Mouse (Mus musculus) urinary bladder, adult 18-20 months (tissue): ENCODE data around the gene Srrm4.
"Not testable (repeated sequence)": the region's sequence is repeated elsewhere in the genome, so short reads cannot be mapped to it uniquely, and the experiment has no call there.

Experiments used
- DNase-seq, 2 experiments: peaks; one replicate each; pipeline ENCODE4 v3.0.0; 2022; ENCODE audit warnings: low spot score in 2 of 2, mixed read lengths in 2 of 2

The Srrm4 gene

DNA sequence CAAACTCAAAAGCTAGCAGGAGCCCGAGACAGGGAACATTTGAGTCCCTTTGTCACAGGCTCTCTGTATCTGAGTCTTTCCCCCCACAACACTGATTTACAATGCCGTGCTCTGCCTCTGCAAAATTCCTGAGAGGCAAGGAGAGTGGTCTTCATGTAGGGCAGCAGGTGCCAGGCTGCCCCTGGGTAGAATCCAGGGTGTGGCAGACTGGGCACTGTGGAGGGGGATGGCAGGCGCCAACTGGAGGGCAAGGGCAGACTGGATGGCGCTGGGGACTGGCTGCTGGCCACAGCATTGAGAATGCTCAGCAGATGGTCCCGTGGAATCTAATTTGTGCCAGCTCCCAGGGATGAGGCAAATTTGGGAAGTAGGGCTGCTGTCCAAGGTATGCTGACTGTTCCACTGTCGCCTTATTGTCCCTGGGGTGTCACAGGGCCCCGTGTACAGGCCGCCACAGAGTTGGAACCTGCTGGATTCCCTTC is 148.1 kb downstream of the Srrm4 start:
- DNase-seq: no peak

DNA sequence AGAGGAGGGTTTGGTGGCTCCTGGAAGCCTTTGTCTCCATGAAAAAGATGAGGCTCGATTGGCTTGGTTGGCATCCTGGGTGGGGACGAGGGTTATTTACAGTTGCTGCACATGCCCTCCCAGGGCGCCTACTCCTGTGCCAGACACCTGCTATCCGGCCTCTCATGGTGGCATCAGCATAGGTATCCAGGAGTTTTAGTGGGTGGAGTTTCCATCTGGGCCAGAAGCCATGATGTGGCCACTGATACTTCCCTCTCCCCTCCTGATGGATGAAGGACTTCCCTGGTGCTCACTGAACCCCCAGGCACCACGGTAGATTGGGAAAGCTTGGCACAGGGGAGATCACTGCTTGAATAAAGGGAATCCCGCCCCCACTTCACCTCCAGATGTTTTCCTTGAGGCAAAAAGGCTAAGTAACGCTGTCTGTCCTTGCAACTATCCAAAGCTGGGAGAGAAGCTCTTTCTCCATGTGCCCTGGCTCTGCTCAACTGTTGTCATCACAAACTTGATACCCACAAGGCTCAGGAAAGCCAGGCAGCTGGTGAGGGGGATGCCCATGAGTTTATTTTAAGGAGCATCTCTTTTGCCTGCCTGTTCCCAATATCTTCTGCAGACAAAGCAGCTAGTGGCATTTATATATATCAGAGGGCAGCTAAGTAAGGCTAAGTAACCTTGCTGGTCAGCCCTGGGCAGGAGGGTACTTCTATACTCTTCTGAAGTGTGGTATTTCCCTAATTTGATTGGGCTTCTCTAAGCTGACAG is 148.7 kb downstream of the Srrm4 start:
- no peak for DNase-seq

DNA sequence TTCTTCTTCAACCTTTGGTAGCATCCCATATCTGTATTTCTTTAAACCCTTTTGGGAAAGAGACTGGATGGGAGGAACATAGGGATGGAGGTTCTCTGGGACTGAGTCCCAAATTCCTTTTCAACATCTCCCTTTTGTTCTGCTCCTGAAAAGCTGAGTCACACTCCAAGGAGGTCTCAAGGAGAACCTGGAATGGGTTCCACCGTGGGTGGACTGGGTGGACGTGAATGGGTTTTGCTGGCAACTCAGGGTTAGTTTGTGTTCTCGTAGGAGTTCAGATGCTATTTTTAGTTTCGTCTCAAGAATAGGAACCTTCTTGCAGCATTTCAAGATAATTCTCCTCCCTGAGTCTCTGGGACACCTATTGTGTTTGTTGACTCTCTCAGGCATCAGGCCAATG is 151.4 kb downstream of the Srrm4 start:
- no peak for DNase-seq

DNA sequence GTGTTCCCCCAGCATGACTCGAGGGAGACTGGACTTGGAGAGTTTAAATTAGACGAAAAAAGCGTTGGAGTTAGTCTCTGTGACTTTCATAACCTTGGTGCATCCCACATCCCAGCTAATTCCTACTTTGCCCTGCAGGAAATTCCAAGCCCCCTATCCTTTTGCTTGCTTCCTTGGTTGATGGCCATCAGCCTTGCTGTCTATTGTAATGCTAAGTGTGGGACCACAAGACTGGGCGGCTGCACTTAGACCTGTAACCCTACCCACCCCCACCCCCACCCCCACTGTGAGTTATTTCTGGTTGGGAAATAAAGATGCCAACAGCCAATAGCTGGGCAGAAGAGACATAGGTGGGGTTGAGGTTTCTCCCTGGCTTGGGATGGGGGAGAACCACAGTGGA is 153.3 kb downstream of the Srrm4 start:
- no peak for DNase-seq

DNA sequence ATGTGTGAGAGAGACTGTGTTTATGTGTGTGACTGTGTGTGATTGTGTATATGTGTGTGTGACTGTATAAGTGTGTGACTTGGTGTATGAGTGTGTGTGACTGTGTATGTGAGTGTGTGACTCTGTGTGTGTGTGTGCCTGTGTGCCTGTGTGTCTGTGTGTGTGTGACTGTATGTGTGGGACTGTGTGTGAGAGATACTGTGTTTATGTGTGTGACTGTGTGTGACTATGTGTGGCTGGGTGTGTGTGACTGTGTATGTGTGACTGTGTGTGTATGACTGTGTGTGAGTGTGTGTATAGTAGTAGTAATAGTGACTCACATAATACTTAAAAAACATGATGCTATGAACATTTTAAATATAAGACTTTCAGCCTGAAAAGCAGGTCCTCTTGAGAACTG is 155.5 kb downstream of the Srrm4 start:
- DNase-seq: no peak

DNA sequence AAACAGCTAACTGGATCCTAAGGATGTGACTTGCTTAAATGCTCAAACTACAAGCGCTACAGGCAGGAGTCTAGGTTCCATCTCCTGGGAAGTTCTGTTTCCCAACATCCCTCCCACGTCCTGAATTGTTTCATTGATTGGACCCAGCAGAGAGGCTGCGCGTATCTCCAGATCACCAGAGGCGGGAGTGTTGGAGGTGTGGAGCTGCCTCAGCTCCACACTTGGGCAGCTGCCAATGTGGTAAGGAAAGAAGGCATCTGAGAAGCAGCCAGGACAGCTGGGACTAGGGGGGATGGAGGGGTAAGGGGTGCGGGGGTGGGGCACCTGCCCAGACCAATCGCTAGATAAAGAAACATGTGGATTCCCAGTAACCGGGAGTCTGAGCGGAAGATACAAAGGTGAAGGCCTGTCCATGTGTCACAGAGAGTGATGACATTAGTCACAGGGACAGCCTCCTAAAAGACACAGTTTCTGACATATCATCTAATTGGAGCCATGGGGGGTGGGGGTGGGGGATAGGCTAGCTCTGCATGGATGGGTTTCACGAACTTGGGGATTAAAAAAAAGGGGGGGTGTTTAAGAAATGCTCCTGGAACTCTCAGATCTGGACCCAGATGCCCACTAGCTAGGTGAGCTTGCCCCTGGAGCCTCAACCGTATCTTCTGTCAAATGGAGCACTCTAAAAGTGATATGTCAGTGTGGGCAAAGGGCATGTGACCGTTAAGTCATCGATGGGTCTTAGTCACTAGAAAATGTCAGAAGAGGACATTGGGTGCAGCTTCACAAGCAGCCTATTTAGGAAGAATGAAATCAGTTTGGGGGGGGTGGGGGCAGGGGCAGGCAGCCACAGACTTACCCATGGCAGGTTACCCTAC is 156.4 kb downstream of the Srrm4 start:
- DNase-seq: no peak

DNA sequence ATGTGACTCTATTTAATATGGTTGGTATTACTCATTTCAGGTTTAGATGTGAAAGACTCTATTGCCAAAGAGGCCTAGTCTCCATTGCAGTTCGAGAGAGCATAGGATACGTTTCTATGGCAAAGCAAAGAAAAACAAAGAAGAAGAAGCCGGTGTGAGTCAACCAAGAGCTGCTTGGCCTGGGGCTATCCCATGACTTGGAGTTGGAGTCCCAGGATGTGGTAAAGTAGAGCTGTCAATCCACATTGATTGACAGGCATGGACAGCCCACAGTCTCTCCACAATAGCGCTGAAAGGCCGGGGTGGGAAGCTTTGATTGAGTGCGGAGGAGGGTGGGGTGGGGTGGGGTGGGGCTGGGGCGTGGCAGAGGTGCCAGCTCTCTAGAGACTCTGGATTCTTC is 158.7 kb downstream of the Srrm4 start:
- no peak for DNase-seq

DNA sequence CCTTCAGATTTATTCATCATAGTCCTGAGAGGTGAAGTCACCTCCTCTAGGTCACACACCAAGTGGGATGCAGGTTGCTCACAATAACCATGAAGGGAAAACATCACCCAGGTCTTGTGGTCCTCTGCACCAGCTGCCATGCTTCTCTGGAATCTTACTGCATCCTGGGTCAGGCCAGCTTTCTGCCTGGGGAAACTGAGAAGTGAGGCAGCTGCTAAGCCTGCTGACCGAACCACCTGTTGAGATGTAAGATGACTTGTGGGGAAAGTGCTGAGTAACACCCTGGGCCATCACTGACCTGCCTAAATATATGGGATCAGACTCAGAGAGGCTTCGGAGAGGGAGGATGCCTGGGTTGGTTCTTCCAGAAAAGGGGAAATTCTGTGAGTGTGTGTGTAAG is 164.9 kb downstream of the Srrm4 start:
- DNase-seq: no peak

DNA sequence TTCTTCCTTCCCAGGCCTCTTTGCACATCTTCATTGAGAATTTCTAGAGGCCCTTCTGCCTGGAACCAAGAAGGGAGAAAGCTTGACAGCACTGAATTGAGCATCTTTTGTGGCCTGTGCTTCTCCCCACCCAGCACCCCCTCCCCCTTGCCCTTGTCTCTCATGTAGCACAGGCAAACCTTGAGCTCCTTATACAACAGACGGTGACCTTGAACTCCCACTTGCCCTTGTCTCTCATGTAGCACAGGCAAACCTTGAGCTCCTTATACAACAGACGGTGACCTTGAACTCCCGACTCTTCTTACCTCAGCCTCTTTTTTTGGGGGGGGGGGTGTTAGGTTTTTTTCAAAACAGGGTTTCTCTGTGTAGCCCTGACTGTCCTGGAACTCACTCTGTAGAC is 165.9 kb downstream of the Srrm4 start:
- DNase-seq: not testable (repeated sequence)

DNA sequence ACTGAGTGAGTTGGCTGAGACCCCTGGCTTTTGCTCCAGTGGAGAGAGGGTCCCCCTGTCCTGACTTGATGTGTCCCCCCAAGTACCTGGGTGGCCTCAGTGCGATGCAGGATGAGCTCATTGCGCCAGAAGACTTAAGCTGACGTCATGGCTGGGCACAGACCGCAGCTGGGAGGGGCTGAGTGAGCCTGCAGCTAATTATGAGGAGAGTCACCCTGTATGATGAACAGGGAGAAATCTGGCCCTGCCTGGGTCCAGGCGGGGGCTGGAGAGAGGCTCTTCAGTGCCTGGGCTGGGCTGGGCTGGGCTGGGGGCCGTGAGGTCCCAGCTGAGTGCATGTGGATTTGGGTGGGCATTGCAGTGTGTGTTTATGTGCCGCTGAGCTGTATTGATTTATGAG is 166.3 kb downstream of the Srrm4 start:
- DNase-seq: peak in 1 of 2 experiments; percentile 62

DNA sequence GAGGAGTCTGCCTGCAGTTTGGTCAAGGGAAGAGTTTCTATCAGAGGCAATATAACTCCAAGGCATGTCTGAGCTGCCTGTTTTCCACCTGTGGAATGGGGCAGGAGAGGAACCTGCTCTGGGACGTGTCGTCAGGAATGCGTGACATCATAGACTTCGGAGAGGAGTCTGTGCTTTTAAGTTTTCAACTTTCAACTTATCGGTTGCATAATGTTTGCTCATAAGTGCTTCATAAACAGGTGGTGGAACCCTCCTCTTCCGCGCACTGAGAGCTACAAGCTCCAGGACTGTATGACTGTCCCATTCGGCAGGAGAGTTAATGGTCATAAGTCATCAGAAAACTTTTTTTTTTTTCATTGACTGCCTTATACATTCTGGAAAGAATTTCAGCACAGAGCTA is 167.9 kb downstream of the Srrm4 start:
- no peak for DNase-seq

DNA sequence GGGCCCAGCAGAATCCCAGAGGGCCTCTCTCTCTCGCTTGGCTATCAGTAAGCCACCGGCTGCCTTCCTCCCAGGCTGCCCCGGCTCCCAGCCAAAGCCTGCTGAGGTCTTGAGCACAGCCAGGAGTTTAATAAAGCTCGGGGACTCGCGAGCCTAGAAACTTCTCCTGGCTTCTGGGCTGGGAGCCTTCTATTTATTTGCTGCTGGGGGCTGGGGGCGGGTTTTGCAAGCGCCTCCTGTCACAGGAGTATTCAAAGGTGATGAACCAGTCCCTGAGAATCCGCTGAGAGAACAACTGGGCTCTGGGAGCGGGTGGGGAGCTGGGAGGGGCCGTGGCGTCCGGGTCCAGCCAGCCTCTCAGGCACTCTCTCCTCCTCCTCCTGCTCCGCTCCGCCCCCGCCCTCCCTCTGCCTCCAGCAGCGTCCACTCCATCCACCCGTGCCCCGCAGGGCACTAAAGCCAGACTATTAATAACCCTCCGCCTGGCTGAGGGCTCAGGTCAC is 168.9 kb downstream of the Srrm4 start, which contains the start of gene Hspb8:
Gene Hspb8 (minus strand): TSS at position 166 of the 503 bp plus-strand sequence.
- DNase-seq: peak; percentile 67 to 82

DNA sequence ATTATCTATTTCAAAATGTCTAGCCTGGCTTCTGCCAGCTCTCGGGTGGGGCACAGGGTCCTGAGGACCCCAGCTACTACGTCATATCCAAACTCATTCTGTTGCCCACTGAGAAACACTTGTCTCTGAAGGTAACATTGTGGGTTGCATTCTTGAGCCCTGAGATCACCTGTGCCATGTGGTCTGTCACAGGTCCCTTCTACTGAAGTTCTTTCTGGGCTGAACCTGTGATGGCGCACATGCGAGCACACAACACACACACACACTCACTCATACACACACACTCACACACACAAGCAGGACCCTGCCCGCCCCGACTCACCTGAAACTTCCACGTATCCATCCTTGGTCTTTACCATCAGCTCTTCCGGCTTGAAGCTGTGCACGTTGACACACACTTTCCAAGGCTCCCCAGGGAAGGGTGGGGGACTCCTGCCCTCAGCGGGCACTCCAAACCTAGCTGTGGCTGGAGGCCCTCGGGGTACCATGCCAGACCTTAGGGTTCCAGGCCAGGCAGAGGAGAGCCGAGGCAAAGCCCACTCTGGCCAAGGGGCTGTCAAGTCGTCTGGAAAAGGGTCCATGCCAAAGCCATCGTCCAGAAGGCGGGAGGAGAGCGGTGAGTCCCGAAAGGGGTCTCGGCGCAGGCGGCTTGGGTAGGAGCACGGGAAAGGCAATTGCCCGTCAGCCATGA is 169.7 kb downstream of the Srrm4 start:
- DNase-seq: no peak

DNA sequence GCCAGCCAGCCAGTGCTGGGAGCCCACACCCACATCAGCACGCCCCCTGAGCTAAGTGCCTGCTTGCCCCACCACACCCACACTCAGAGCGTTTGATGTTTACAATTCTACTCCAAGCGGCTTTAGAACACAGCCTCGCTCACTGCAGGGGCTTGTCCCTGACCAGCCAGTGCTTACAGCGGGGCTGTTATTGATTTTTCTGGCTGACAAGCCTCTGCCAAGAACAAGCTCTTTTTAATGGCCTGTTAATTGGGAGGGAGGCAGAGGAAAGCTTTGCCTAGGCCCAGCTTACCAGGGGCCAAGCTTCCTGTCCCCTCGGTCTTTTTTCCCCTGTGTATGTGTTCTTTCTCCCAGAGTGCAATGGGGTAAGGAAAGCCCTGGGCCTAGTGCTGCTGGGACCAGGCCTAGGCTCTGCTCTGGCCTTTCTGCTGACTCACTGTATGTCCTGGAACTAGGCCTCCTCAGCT is 170.8 kb downstream of the Srrm4 start:
- peak; percentile 49 to 60 for DNase-seq

DNA sequence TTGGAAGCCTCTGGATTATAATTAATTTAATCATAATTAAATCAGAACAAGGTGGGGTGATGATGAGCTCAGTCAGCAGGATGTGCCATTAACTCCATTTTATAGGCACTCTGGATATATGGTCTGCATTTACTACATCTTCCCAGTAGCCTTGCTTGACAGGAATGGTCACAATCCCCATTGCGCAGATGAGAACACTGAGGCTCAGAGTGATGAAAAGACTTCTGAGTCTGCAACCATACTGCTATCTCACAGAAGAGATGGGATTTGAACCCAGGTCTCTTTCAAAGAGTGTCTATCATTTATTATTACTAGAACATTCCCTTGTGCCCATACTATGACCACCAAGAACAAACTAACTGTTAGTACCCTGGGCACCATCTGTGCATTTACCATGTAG is 171.4 kb downstream of the Srrm4 start:
- DNase-seq: no peak

DNA sequence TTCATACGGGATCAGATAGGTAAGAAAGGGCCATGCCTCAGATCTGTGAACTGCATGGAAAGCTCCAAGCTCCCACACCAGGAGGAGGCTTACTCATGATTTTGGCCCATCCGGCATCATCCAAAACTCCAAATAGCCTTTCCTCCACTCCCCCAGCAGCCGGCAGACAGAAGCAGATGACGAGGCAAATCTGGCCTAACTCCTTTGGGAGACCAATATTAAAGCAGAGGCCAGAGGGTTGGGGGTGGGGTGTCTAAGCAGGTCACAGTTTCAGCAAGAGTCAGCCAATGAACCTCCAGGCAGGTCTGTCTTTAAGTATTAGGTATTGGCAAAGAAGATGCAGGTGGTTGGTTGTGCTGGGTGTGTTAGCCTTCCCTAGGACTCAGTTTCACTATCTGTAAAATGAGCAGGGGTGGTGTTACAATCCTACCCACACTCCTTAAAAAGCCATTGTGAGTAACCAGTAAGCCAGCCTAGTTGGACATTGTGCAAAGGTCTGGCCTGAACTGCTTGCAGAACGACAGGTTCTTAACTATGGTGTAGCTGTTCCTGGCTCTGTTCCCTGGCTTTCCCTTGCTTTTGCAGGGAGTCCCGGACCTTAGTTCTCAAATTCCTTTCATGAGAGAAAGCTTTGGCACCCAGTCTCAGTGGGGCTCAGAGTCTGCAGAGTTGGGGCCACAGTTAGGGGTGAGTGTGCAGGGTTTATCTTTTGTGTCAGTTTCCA is 172.1 kb downstream of the Srrm4 start:
- peak in 1 of 2 experiments; percentile 47 for DNase-seq

DNA sequence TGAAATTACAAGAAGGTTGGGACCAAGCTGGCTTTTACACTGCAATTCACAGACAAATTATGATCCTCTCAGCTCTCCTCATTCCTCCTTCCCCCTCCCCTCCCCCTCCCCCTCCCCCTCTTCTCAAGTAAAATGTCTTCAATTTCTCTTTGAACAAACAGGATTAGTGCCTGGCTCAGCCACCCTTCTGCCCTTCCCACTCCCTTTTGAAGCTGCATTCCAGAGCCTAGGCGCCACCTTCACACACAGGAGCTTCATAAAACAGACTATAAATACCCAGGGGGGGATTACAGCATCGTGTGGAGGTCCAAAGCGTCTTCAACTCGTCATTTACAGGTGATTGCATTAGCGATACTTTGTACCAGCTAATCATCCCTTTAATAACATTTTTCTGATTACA is 175.4 kb downstream of the Srrm4 start:
- DNase-seq: no peak

DNA sequence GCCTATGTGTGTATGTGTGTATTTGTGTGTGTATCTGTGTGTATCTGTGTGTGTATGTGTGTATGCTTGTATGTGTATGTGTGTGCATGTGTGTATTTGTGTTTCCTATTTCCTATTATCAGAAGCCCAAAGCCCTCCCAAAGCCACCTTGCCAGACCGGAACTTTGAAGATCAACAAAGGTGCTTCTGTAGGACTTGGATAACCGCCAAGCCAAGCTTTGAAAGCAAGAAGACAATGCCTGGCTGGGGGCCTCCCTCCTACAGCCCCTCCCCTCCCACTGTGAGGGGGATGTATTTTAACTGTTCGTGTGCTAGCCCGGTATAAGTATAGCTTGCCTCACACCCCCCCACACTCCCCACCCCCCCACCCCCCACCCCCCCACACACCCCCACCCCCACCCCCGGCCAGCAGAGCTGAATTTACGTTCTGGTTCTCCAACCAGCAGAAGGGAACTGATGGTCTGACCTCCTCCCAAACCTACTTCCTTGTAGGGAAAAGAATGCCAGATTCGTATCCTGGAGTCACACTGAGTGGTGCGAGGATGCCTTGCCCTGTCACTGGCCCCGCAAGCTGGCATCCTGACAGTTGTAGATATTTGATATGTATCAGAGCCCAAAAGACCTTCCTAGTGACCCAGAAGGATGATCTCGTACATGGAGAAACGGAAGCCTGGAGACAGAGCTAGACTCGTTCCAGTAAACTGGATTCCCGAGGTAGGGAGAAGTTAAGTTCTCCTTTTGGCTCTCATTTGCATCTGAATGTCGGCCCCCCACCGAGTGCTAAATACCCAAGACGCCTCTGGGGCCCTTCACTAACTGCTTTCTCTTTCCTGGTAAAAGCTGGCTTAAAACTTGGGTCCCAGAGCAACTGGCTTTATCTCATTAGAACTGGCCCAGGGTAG is 181.7 kb downstream of the Srrm4 start:
- no peak for DNase-seq

DNA sequence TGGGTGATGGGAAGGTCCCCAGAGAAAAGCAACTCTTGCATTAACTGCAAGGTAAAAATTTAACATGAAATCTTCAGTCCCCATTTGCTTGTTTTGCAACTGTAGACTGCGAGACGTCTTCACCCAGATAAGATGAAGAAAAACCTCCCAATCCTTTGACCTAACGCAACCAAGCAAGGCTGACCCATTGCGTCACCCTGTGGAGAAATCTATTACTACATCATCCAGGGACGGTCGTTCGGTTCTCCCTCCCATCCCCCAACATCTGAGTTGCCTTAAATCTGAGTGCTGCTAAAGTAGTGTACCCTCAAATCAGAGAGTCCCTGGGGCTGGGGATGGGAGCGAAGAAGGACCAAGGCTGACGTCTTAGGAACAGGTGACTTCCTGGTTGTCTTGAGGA is 182.7 kb downstream of the Srrm4 start:
- DNase-seq: no peak

DNA sequence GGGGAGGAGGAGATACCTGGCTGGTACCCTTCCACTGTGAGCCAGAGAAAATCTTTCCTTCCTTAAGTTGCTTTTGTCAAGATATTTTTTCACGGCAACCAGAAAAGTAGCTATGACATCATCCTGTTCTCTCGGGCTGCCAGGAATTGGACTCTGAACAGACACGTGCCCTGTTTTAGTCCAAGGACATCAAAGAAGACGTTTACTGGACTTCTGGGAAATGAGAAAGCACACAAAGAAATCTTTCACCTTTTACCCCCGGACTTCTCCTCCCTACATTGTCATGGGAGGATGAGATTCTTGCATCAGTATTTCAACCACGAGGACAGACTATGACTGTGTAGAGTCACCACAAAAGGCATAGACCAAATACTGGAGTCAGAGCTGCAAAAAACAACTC is 183.7 kb downstream of the Srrm4 start:
- DNase-seq: peak in 1 of 2 experiments; percentile 38
